Mouse (Mus musculus) adrenal gland, adult 10 weeks (tissue): ENCODE measurements around the gene Fhl4. TPM values are rescaled to one million over a fixed set of nuclear protein-coding genes. Genes with fewer than 3 reads are reported as not detected.

Source experiments
- polyA plus RNA-seq: library from polyadenylated mRNA; stranded (reverse); fragments of 350-450 nt; fragmentation: Illumina TruSeq; extraction: RNeasy Lipid Tissue Mini Kit (QIAGEN cat#74804); gene quantifications from one replicate; pipeline ENCODE4 v1.2.3, GENCODE M21; 2014; ENCODE audit warnings: low read depth, low replicate concordance

Fhl4 gene
- 0.64 TPM for polyA plus RNA-seq

DNA sequence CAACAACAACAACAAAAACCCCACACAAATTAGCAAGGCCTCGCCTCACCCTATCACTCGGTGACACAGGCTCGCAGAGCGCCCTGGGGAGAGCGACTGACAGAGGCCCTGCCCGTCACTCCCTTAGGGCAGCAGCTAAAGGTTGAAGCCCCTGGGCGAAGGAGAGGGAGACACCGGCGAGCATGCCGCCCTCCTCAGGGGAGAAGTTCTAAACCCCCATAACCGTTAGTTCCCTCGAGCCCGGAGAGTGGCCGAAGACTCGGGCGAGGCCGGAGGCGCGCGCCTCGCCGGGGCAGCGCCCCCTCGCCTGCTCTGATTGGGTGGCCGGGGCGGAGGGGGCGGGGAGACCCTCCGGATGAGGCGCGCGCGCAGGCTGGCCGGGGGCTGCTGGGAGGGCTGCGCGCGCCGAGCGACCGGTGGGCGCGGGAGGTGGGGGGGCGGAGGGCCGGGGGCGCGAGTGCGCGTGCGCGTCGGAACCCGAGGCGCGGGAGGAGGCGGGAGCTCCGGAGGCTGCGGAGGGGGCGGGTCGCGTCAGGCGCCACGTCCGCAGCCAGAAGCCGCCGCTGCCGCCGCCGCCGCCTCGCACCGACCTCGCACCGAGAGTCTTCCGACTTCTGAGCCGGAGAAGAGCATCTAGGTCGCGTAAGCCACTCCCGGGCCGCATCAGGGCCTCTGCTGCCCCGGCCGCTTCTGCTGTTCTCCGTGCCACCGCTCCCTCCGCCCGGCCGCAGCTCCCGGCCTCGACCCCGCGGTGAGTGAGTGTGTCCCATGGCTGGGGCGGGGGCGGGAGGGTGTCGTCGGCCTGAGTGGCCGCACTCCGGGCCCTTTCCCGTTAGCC, at the start of gene Fhl4, which contains the start of gene Tmem263:
Fhl4 (minus strand) TSS at position 249 of the 838 bp plus-strand sequence.
Tmem263 (plus strand) TSS at position 381 of the 838 bp plus-strand sequence.

DNA sequence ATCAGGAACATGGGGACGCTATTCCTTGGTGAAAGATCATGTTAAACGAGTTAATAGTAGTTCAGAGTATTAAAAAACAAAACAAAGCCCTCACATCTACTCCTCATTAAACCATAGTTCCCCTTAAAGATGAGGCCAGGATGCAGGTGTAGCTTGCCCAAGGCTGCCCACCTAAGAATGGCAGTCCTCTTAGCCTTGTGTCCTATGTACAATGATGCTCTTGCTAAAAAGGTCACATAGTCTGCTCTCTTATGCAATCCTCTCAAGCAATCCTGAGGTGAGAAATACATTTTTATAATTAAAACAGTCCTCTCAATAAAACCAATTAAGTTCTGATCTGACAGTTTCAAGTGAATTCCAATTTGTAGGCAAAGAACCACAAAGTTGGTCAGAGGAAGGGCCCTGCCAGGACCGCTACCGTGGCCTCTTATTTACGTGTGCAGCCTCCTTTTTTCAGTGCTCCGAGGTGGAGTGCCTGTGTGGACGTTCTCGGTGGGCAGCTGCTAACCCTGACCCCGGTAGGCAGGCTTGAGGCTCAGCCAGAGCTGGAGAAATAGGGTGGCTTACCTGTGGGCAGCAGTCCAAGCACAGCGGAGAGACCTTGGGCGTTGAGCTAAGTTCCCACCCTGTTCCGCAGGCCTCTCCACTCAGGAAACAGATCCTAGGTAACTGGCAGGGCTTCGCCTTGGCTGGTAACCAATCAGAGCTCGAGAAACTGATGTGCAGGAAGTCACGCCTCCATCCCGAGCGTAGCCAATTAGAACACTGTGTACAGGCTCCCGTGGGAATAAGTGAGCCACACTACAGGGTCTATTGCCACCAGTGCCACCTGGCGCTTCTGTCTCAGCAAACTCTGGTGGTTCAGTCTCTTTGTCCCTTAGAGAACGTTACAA, 25.3 kb upstream of the Fhl4 start, which contains the start of gene Mterf2:
Mterf2 (minus strand) TSS at position 633 of the 893 bp plus-strand sequence.

Other genes starting within 250 kb of the Fhl4 start
- 58.1 TPM for gene Ric8b, start 184.9 kb downstream of the Fhl4 start, polyA plus RNA-seq
- 52.4 TPM for gene Tmem263, start 132 bp upstream of the Fhl4 start, polyA plus RNA-seq
- gene Mterf2, start 25.5 kb upstream of the Fhl4 start, polyA plus RNA-seq, result 28.6 TPM
- gene Cry1, start 82.6 kb upstream of the Fhl4 start, polyA plus RNA-seq, result 10.6 TPM